Mouse (Mus musculus) ES-E14 (cell line): ENCODE results near the gene Cfap61. TPM values are rescaled to one million over a fixed set of nuclear protein-coding genes. Genes with fewer than 3 reads are reported as not detected.

Experiments used
- DNase-seq: peaks from one replicate; pipeline ENCODE4 v3.0.0-alpha.2; 2013; ENCODE audit warnings: low read depth, low spot score
- H3K27ac ChIP-seq: 2 replicates; pipeline ENCODE4 v1.5.1; 2012; ENCODE audit warnings: low read depth, mild to moderate bottlenecking, low read length, moderate library complexity, mixed read lengths; ENCODE audit not compliant: poor library complexity, insufficient read depth, severe bottlenecking
- H3K36me3 ChIP-seq: 2 replicates; pipeline ENCODE4 v1.6.1; 2012; ENCODE audit warnings: mild to moderate bottlenecking, low read length, moderate library complexity, mixed read lengths; ENCODE audit not compliant: control insufficient read depth, poor library complexity, insufficient read depth, severe bottlenecking
- H3K4me1 ChIP-seq, 2 experiments: fragments of 150-350 bp in 1 of 2; sonication (generic) in 1 of 2; 2 replicates each; pipeline ENCODE4 v1.6.1; 2012; ENCODE audit warnings: low read length in 2 of 2, mild to moderate bottlenecking in 1 of 2, mixed read lengths in 1 of 2; ENCODE audit not compliant: control insufficient read depth in 2 of 2, insufficient read depth in 2 of 2, poor library complexity in 1 of 2
- H3K4me3 ChIP-seq, 2 experiments: fragments of 150-350 bp in 1 of 2; sonication (generic) in 1 of 2; 2 replicates each; pipeline ENCODE4 v1.5.1; 2012; ENCODE audit warnings: low read length in 2 of 2, low read depth in 1 of 2, mild to moderate bottlenecking in 1 of 2, mixed read lengths in 1 of 2; ENCODE audit not compliant: insufficient read depth in 1 of 2, poor library complexity in 1 of 2, severe bottlenecking in 1 of 2
- H3K9ac ChIP-seq: 2 replicates; pipeline ENCODE4 v1.6.1; 2012; ENCODE audit warnings: low read depth, mild to moderate bottlenecking, low read length, mixed read lengths; ENCODE audit not compliant: poor library complexity, insufficient read depth, severe bottlenecking
- H3K9me3 ChIP-seq: fragments of 150-350 bp; sonication (generic); 2 replicates; pipeline ENCODE4 v1.6.1; 2012; ENCODE audit warnings: low read depth, mild to moderate bottlenecking, low read length; ENCODE audit not compliant: control insufficient read depth, insufficient read depth
- CHD2 ChIP-seq: IDR thresholded peaks from 2 replicates; pipeline ENCODE4 v1.6.1; 2014; ENCODE audit warnings: mild to moderate bottlenecking, low read depth, low read length, inconsistent platforms
- HCFC1 ChIP-seq: IDR thresholded peaks from 2 replicates; pipeline ENCODE4 v1.6.1; 2012; ENCODE audit warnings: low read length, inconsistent platforms, borderline replicate concordance; ENCODE audit not compliant: insufficient read depth
- MAFK ChIP-seq: IDR thresholded peaks from 2 replicates; pipeline ENCODE4 v1.6.1; 2014; ENCODE audit warnings: mild to moderate bottlenecking, low read depth, low read length, inconsistent platforms; ENCODE audit not compliant: insufficient read depth
- ZC3H11A ChIP-seq: IDR thresholded peaks from 2 replicates; pipeline ENCODE4 v1.6.1; 2012; ENCODE audit warnings: low read depth, mild to moderate bottlenecking, inconsistent platforms, low read length, borderline replicate concordance
- ZNF384 ChIP-seq: IDR thresholded peaks from 2 replicates; pipeline ENCODE4 v1.6.1; 2012; ENCODE audit warnings: low read depth, low read length, inconsistent platforms
- in situ Hi-C, 2 experiments: fragments of 600-800 bp; cut with MboI; formaldehyde crosslinking; loops; one replicate each; pipeline ENCODE4 v1.15.1; 2025; ENCODE audit warnings: low sequenced_read_pairs in 2 of 2, inconsistent platforms in 1 of 2; ENCODE audit not compliant: unreplicated experiment in 2 of 2
- total RNA-seq: library from RNA; depleted of rRNA; stranded (reverse); fragments of 300-350 nt; gene quantifications from 2 replicates; pipeline ENCODE4 v1.2.3, GENCODE M21; 2012

Cfap61 gene
- total RNA-seq, 1 experiment = 0.45 TPM

GRCm38 (mm10) chr2:146245401-146245800 lies 310.8 kb downstream of the Cfap61 start:
- Histone ChIP-seq H3K9me3 (no peaks in the 10 kb centered on the region), H3K27ac (no peak overlapping the region), H3K4me1 (peaks cover 0 to 8% of the 10 kb centered on the region in 2 experiments; a peak in 1 of 4 replicates), H3K9ac (no peak overlapping the region), H3K36me3 (peaks cover 3% of the 10 kb centered on the region; the same call in 1 of the 2 replicates), H3K4me3 (no peak overlapping the region)
- DNase-seq = no peak
- TF ChIP-seq MAFK = no peak
- no peak for TF ChIP-seq ZC3H11A
- TF ChIP-seq HCFC1 = no peak
- TF ChIP-seq CHD2 = no peak
- TF ChIP-seq ZNF384 = no peak
- in situ Hi-C loops = no loop called here

DNA sequence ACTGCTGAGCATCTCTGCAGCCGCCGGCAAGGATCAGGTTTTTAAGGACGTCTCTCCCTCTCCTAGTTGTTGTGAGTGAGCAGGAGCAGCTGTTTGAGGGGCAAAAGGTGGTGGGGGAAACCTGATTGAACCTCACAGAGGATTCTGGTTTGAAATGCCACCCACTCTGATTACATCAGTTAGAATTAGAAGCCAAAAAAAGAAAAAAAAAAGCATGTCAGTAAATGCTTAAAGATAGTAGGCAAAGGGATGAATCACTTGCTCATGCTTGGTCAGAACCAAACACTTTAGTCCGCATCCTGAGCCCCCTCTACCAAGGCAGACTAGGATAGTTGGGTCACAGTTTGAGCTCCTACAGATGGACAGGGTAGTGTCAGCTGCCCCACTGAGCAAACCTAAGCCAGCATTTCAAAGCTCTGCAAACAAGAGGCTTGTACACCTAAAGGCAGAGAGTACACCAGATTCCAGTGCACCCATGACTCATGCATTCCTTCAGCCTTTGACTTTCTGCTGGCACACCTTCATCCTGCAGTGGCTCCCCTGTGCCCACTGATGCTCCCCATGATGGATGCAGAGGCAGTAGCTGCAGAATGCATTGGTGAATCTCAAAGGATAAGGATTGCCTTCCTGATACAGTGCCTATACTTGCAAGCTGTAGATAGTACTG lies 312.0 kb downstream of the Cfap61 start:
- no peak overlapping the region for H3K27ac ChIP-seq
- no peak for TF ChIP-seq CHD2
- DNase-seq = no peak
- peaks cover 3% of the 10 kb centered on the region; the same call in 1 of the 2 replicates for H3K36me3 ChIP-seq
- in situ Hi-C loops = no loop called here
- no peaks in the 10 kb centered on the region for H3K9me3 ChIP-seq
- peaks cover 0 to 10% of the 10 kb centered on the region in 2 experiments; a peak in 1 of 4 replicates for H3K4me1 ChIP-seq
- H3K9ac ChIP-seq = no peak overlapping the region
- no peak overlapping the region for H3K4me3 ChIP-seq

GRCm38 (mm10) chr2:146247576-146247975 lies 313.0 kb downstream of the Cfap61 start:
- peaks cover 0 to 10% of the 10 kb centered on the region in 2 experiments; a peak in 1 of 4 replicates for H3K4me1 ChIP-seq
- no peak for TF ChIP-seq MAFK
- DNase-seq = no peak
- no peak overlapping the region for H3K9ac ChIP-seq
- no peak overlapping the region for H3K4me3 ChIP-seq
- in situ Hi-C loops = no loop called here
- H3K27ac ChIP-seq = no peak overlapping the region
- H3K36me3 ChIP-seq = peaks cover 3% of the 10 kb centered on the region; the same call in 1 of the 2 replicates
- no peaks in the 10 kb centered on the region for H3K9me3 ChIP-seq

DNA sequence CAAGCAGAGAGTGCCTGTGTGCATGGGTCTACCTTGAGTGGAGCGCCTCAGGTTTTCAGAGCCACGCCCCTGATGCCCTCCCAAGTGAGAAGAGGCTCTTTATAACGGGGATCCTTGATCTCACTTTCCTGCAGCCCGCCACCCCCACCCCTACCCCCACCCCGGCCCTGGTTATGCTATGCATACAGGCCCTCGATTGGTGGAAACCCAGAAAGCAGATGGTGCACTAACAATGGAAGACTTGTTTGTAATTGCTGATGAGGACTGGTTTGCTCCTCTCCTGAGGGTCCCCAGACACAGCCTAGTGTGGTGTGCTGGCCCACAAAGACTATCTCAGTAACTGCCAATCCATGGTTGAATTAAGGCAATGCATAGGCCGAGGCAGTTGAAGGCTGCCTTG lies 314.4 kb downstream of the Cfap61 start:
- Histone ChIP-seq H3K9me3 (no peaks in the 10 kb centered on the region), H3K27ac (no peak overlapping the region), H3K36me3 (peaks cover 2% of the 10 kb centered on the region; the same call in 1 of the 2 replicates), H3K9ac (no peak overlapping the region), H3K4me1 (peaks cover 0 to 10% of the 10 kb centered on the region in 2 experiments; a peak in 1 of 4 replicates), H3K4me3 (no peak overlapping the region)
- DNase-seq = no peak
- in situ Hi-C loops = no loop called here
- no peak for TF ChIP-seq ZC3H11A
- TF ChIP-seq ZNF384 = no peak
- no peak for TF ChIP-seq HCFC1
- no peak for TF ChIP-seq CHD2
- no peak for TF ChIP-seq MAFK
